Mouse (Mus musculus): ENCODE measurements around the gene Slc35b2.

Gene Slc35b2

GRCm38 (mm10) chr17:45545278-45545961 is 18.3 kb upstream of the Slc35b2 start:
- in situ Hi-C loops (cut with MboI, MseI), result no loop called here

GRCm38 (mm10) chr17:45546941-45547340 is 16.7 kb upstream of the Slc35b2 start:
- in situ Hi-C loops (cut with MboI, MseI), result no loop called here

- in situ Hi-C loops (cut with MboI, MseI), result no loop called here
These were observed 16.0 kb upstream of the Slc35b2 start for GRCm38 (mm10) chr17:45547461-45548190.

- in situ Hi-C loops (cut with MboI, MseI), result no loop called here
These were observed 14.8 kb upstream of the Slc35b2 start for GRCm38 (mm10) chr17:45548541-45549512.

- in situ Hi-C loops (cut with MboI, MseI), result loop anchor here (5.0 kb wide), 1 partner anchor 72 kb away; the partner anchor contains the start of gene Spats1
These were observed 14.0 kb upstream of the Slc35b2 start, which contains the start of gene Tmem151b for GRCm38 (mm10) chr17:45549617-45550181. Tmem151b (minus strand) TSS chr17:45549677.

GRCm38 (mm10) chr17:45550253-45550652 is 13.4 kb upstream of the Slc35b2 start:
- in situ Hi-C loops (cut with MboI, MseI), result loop anchor here (5.0 kb wide), 1 partner anchor 73 kb away; the partner anchor contains the start of gene Spats1

- in situ Hi-C loops (cut with MboI, MseI), result loop anchor here (5.0 kb wide), 1 partner anchor 74 kb away; the partner anchor contains the start of gene Spats1
These were observed 12.4 kb upstream of the Slc35b2 start for GRCm38 (mm10) chr17:45551249-45551796.

- in situ Hi-C loops (cut with MboI, MseI), result loop anchor here (5.0 kb wide), 1 partner anchor 75 kb away; the partner anchor contains the start of gene Spats1
These were observed 11.7 kb upstream of the Slc35b2 start for GRCm38 (mm10) chr17:45551816-45552451.

GRCm38 (mm10) chr17:45553065-45553464 is 10.6 kb upstream of the Slc35b2 start:
- in situ Hi-C loops (cut with MboI, MseI), result loop anchor here (5.0 kb wide), 1 partner anchor 76 kb away; the partner anchor contains the start of gene Spats1

GRCm38 (mm10) chr17:45554420-45554819 is 9.3 kb upstream of the Slc35b2 start:
- in situ Hi-C loops (cut with MboI, MseI), result loop anchor here (5.0 kb wide), 1 partner anchor 77 kb away; the partner anchor contains the start of gene Spats1

GRCm38 (mm10) chr17:45555452-45556106 is 8.1 kb upstream of the Slc35b2 start, which contains the start of gene Nfkbie:
Nfkbie (plus strand) TSS chr17:45555703.
- in situ Hi-C loops (cut with MboI, MseI), result no loop called here

- in situ Hi-C loops (cut with MboI, MseI), result no loop called here
These were observed 7.6 kb upstream of the Slc35b2 start for GRCm38 (mm10) chr17:45556107-45556489.

GRCm38 (mm10) chr17:45556514-45557245 is 7.0 kb upstream of the Slc35b2 start:
- in situ Hi-C loops (cut with MboI, MseI), result no loop called here

- in situ Hi-C loops (cut with MboI, MseI), result no loop called here
These were observed 6.3 kb upstream of the Slc35b2 start for GRCm38 (mm10) chr17:45557246-45557824.

GRCm38 (mm10) chr17:45557998-45558862 is 5.4 kb upstream of the Slc35b2 start:
- in situ Hi-C loops (cut with MboI, MseI), result no loop called here

- in situ Hi-C loops (cut with MboI, MseI), result no loop called here
These were observed 3.7 kb upstream of the Slc35b2 start for GRCm38 (mm10) chr17:45559732-45560525.

- in situ Hi-C loops (cut with MboI, MseI), result no loop called here
These were observed 458 bp upstream of the Slc35b2 start for GRCm38 (mm10) chr17:45563216-45563615.

All from regulatory T cell (primary cell).